Comparison of ENCODE assay signal across 8 mouse cellular contexts in genomic region chr2:156278226-156279017, GRCm38 (mm10). TPM values are rescaled to one million over a fixed set of nuclear protein-coding genes. Genes with fewer than 3 reads are reported as not detected.
DNase-seq lines count a peak whose midpoint lies in the region; ATAC-seq and TF ChIP-seq lines count a peak whose summit lies in the region.

No protein-coding gene starts in this region.

- H3K9me3 ChIP-seq in embryonic facial prominence, embryonic 11.5 days (replicated peaks; ENCODE audit: control insufficient read depth, low read length), result no peaks in the 10 kb centered on the region
- H3K9me3 ChIP-seq in intestine, postnatal 0 days (ENCODE audit: control insufficient read depth), result no peaks in the 10 kb centered on the region
- no peaks in the 10 kb centered on the region for H3K9me3 ChIP-seq in midbrain, embryonic 10.5 days (replicated peaks)

- H3K27ac ChIP-seq in embryonic facial prominence, embryonic 11.5 days (replicated peaks; ENCODE audit: low read depth, low read length), result no peak overlapping the region
- no peak overlapping the region for H3K27ac ChIP-seq in intestine, postnatal 0 days (ENCODE audit: low read depth, low read length)
- H3K27ac ChIP-seq in midbrain, embryonic 10.5 days (replicated peaks), result no peak overlapping the region

- no peak overlapping the region for H3K4me3 ChIP-seq in embryonic facial prominence, embryonic 11.5 days (ENCODE audit: low read depth, low read length)
- no peak overlapping the region for H3K4me3 ChIP-seq in intestine, postnatal 0 days (ENCODE audit: low read depth, low read length)
- no peak overlapping the region for H3K4me3 ChIP-seq in midbrain, embryonic 10.5 days

- 0 out of 2 replicates have a peak, but pooled peaks cover 3% of the 10 kb centered on the region for H3K36me3 ChIP-seq in embryonic facial prominence, embryonic 11.5 days (replicated peaks; ENCODE audit: control insufficient read depth, insufficient read depth, low read depth, low read length)
- H3K36me3 ChIP-seq in intestine, postnatal 0 days (ENCODE audit: control insufficient read depth, insufficient read depth), result peaks cover 25% of the 10 kb centered on the region
- H3K36me3 ChIP-seq in midbrain, embryonic 10.5 days, result peaks cover 82% of the 10 kb centered on the region

- intact Hi-C loops in left cerebral cortex, postnatal 36 days (cut with DNase I), result loop anchor here (5.0 kb wide), 2 partner anchors 86 to 101 kb away; no protein-coding TSS in a partner anchor

- H3K9ac ChIP-seq in embryonic facial prominence, embryonic 11.5 days (replicated peaks; ENCODE audit: low read length), result no peak overlapping the region
- no peak overlapping the region for H3K9ac ChIP-seq in intestine, postnatal 0 days (ENCODE audit: low read depth, low read length)

- no peaks in the 10 kb centered on the region for H3K4me1 ChIP-seq in embryonic facial prominence, embryonic 11.5 days (ENCODE audit: control insufficient read depth, insufficient read depth, low read length)
- no peaks in the 10 kb centered on the region for H3K4me1 ChIP-seq in intestine, postnatal 0 days (replicated peaks; ENCODE audit: control insufficient read depth, insufficient read depth, low read length)
- H3K4me1 ChIP-seq in midbrain, embryonic 10.5 days, result no peaks in the 10 kb centered on the region

- DNase-seq in adrenal gland, postnatal 14 days, result peak; percentile 90
- peak; percentile 90 for DNase-seq in embryonic facial prominence, embryonic 11.5 days (ENCODE audit: low spot score)
- DNase-seq in left cerebral cortex, postnatal 36 days (ENCODE audit: low spot score in 2 of 2), result peak; percentile 71 to 78
- peak; percentile 69 for DNase-seq in midbrain, embryonic 10.5 days (ENCODE audit: low spot score)
- peak; percentile 74 for DNase-seq in right cerebral cortex, postnatal 4 days
- DNase-seq in yolk sac, embryonic 10.5 days (ENCODE audit: low spot score), result peak; percentile 63

- WGBS in embryonic facial prominence, embryonic 11.5 days, result 57% methylated on average over 4 of the region's 4 CpGs
- WGBS in intestine, postnatal 0 days, result 50% methylated on average over 4 of the region's 4 CpGs
- WGBS in midbrain, embryonic 10.5 days, result 80% methylated on average over 4 of the region's 4 CpGs

- H3K4me2 ChIP-seq in embryonic facial prominence, embryonic 11.5 days (ENCODE audit: low read depth, low read length), result no peak overlapping the region
- no peak overlapping the region for H3K4me2 ChIP-seq in intestine, postnatal 0 days (replicated peaks; ENCODE audit: low read depth)

- no peaks in the 10 kb centered on the region for H3K27me3 ChIP-seq in embryonic facial prominence, embryonic 11.5 days (ENCODE audit: control insufficient read depth, insufficient read depth, low read length)
- no peaks in the 10 kb centered on the region for H3K27me3 ChIP-seq in intestine, postnatal 0 days (replicated peaks; ENCODE audit: control insufficient read depth, insufficient read depth, low read length)
- no peaks in the 10 kb centered on the region for H3K27me3 ChIP-seq in midbrain, embryonic 10.5 days (ENCODE audit: low read depth, poor library complexity, severe bottlenecking)

- TF ChIP-seq CTCF in intestine, postnatal 0 days (IDR thresholded peaks at IDR 0.05; ENCODE audit: low read depth), result peak; percentile 94

- no peak for ATAC-seq in embryonic facial prominence, embryonic 11.5 days (replicated peaks; ENCODE audit: insufficient number of reproducible peaks, low FRiP score, low TSS enrichment, low read depth)
- peak; percentile 94 for ATAC-seq in granulocyte monocyte progenitor cell, adult 5-6 weeks (replicated peaks; ENCODE audit: poor library complexity, severe bottlenecking)
- peak; percentile 69 for ATAC-seq in intestine, postnatal 0 days

RNA-seq across cellular contexts. Expression of gene Cnbd2, which starts 33.7 kb away (rescaled TPM):
- 1.5 and 2.6 TPM in 2 replicates for total RNA-seq in adrenal gland, postnatal 14 days (2021)
- 2.9 and 3.4 TPM in 2 replicates for polyA plus RNA-seq in embryonic facial prominence, embryonic 11.5 days (2014; fragmentation: Nextera tagmentation; extraction: Ambion mirVana)
- 3.4 and 4.0 TPM in 2 replicates for total RNA-seq in granulocyte monocyte progenitor cell, adult 5-6 weeks (2014; fragmentation: Nextera tagmentation)
- 2.6 and 6.5 TPM in 2 replicates for total RNA-seq in granulocyte monocyte progenitor cell, adult 5-6 weeks (2017)
- 9.4 and 9.6 TPM in 2 replicates for polyA plus RNA-seq in intestine, postnatal 0 days (2015; fragmentation: Nextera tagmentation; extraction: Ambion mirVana)
- 1 to 10 TPM; 4.9 to 7.2 TPM for total RNA-seq in left cerebral cortex, postnatal 36 days (2021)
- polyA plus RNA-seq in midbrain, embryonic 10.5 days (2016; fragmentation: Nextera tagmentation; extraction: Ambion mirVana), result 3.1 and 3.4 TPM in 2 replicates

RNA-seq across cellular contexts. Expression of gene Scand1, which starts 34.1 kb away (rescaled TPM):
- 93.5 and 97.9 TPM in 2 replicates for total RNA-seq in adrenal gland, postnatal 14 days (2021)
- polyA plus RNA-seq in embryonic facial prominence, embryonic 11.5 days (2014; fragmentation: Nextera tagmentation; extraction: Ambion mirVana), result 65.3 and 66.5 TPM in 2 replicates
- 0.60 and 5.4 TPM in 2 replicates for total RNA-seq in granulocyte monocyte progenitor cell, adult 5-6 weeks (2014; fragmentation: Nextera tagmentation)
- 20.9 and 28.4 TPM in 2 replicates for total RNA-seq in granulocyte monocyte progenitor cell, adult 5-6 weeks (2017)
- polyA plus RNA-seq in intestine, postnatal 0 days (2015; fragmentation: Nextera tagmentation; extraction: Ambion mirVana), result 187 and 200 TPM in 2 replicates
- total RNA-seq in left cerebral cortex, postnatal 36 days (2021), result 100 to 1,000 TPM in 1 of 2 experiments, 10 to 100 TPM in 1; 86.2 to 105 TPM
- 64.7 and 70.3 TPM in 2 replicates for polyA plus RNA-seq in midbrain, embryonic 10.5 days (2016; fragmentation: Nextera tagmentation; extraction: Ambion mirVana)
